Mouse (Mus musculus): ENCODE data around the gene Zfp354b. TPM values are rescaled to one million over a fixed set of nuclear protein-coding genes. Genes with fewer than 3 reads are reported as not detected.

The Zfp354b gene
- total RNA-seq (2023), result under 1 TPM in 1 of 2 experiments, not detected in 1; 0.22 TPM

DNA sequence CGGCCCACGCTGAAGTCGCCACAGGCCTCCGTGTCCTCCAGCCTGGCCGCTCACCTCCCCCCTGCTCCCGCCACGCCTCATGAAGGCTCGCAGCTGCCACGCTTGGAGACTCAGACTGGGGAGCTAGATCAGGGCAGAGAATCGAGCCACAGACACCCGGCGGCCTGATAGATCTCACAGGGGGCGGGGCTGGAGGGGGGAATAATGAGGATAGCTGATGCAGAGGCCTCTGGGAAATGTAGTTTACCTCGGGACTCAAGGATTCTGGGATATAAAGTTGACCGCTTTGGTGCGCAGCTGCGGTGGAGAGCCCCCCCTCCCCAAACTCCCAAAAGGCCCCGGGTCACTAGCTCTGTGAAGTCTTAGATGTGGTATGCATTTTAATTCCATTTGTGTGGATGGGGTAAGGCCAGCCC is at the start of gene Zfp354b:
Zfp354b (minus strand) TSS at position 183 of the 416 bp plus-strand sequence.

DNA sequence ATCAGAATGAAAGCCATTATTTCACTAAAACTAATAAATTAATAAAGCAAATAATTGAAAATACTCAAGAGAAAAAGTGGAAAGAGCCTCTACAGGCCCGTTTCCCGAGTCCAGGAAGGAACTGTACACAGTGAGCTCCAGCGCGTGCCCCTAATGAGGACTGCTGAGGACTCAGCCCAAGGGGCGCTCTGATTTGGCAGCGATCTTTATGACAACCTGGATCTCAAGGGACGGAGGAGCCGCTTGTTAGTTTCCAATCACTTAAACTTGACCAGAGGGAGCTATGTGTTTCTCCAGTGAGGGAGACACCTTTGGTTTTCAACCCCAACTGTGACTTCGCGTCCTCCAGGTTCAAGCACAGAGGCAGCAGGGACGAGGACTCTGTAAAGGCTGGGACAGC is 34.8 kb upstream of the Zfp354b start, which contains the start of gene Olfr1378:
Olfr1378 (plus strand) TSS at position 301 of the 400 bp plus-strand sequence.

DNA sequence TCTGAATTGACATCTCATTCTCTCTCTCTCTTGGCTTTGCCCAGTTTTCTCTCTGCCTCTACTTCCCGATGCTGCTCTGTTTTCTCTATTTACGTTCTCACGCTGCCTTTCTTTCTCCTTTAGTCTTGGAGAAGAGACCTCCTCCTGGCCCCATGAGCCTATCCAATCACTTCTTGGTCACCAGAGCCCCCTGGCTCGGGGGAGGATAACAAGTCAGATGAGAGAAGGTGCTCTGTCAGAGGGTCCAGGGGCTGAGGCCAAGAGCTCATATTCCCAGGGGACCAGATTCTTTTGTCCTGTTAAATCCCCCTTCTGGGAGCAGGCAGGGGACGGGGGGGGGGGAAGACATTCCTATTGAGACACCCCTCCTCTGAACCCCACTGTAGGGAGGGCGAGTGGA is 22.2 kb upstream of the Zfp354b start, which contains the start of gene Prop1:
Prop1 (minus strand) TSS at position 101 of the 400 bp plus-strand sequence.

DNA sequence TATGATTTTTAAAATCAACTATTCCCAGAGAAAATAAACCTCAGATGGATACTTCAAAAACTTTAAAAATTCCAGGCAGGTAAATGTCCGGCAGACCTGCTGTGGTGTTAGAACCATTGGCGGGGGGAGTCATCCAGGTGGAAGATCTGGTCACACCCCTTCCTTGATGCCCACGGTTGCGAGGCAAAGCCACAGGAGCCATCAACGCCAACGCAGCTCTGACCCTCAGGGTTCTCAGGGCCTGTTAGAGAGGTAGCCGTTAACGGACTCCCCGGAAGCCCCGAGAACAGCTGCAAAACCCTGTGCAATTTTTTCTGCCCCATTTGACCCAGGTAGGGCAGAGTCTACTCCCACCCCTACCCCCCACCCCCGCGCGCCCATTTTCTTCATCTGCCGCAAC is 12.1 kb upstream of the Zfp354b start, which contains the start of gene 4933414I15Rik:
4933414I15Rik (minus strand) TSS at position 260 of the 400 bp plus-strand sequence.

DNA sequence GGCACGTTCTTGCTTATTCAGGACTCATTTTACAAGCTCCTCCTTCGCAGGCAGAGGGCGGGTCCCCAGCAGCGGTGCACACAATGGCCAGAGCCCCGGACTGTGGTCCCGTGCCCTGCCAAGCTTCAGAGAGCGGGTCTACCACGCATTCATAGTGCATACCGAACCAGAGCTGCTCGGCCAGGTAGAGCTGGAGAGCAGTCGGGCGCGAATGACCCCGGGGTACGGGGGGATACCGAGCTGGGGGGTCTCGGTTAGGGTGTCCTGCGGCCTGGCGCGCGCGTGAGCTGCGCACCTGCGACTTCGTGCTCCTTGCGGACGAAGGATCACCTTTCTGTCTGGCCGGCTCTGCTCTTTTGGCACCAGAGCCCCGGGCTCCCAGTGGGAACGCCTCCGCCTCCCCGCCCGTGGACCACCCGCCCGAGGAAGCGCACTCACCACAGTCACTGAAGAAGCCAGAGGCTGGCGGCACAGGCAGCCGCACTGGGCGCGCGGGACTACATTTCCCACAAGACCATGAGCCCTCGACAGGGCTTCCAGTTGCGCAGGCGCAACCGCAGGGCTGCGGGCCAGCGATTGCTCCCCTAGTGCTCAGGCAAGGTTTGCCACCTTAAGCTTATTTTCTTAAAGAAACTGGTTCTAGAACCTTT is 15.6 kb downstream of the Zfp354b start, which contains the start of gene Zfp2:
Zfp2 (minus strand) TSS at position 495 of the 650 bp plus-strand sequence.

DNA sequence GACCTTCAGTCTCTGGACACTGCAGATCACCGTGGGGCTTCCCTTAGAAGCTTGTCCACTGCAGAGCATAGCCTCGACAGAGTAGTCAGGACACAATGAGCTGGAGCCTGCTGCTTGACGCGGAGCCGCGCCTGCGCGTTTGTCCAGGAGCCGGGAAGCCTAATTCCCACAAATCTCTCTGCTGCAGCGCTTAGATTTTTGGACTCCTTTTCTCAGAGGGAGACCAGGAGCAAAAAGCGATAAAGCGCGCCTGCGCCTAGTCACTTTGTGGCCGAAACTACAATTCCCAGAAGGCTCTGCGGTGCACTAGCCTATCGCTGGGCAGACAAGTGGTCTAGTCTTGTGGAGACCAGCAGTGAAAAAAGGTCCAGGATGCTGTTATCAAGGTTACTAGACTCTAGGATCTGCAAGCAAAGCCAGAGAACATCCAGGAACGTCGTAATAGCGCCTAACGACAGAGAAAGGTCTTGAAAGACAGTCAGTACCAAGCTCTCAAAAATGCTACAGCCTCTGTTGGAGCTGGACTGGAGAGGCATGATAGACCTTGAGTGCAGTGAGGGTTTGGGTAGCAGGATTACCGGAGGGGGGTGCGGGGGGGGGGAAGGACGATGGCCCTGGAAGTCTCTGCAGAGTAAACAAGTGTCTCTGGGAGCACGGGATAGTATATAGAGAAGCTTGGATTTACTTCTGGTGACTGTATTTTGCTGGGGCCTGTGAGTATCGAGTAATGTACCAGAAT is 43.9 kb downstream of the Zfp354b start, which contains the start of gene Zfp454:
Zfp454 (minus strand) TSS at position 262 of the 739 bp plus-strand sequence.

Other genes with a start within 250 kb of the Zfp354b start
- under 1 TPM; 0.18 to 0.39 TPM for gene Zfp354c, start 103.9 kb downstream of the Zfp354b start, total RNA-seq (2023)
- not detected for gene Zfp879, start 90.1 kb downstream of the Zfp354b start, total RNA-seq (2023)
- gene Grm6, start 80.9 kb downstream of the Zfp354b start, total RNA-seq (2023), result under 1 TPM; 0.64 to 0.90 TPM
- not detected for gene Zfp454, start 44.0 kb downstream of the Zfp354b start, total RNA-seq (2023)
- under 1 TPM in 1 of 2 experiments, not detected in 1; 0.53 TPM for gene Zfp2, start 15.5 kb downstream of the Zfp354b start, total RNA-seq (2023)
- not detected for gene 4933414I15Rik, start 12.1 kb upstream of the Zfp354b start, total RNA-seq (2023)
- not detected for gene Prop1, start 22.1 kb upstream of the Zfp354b start, total RNA-seq (2023)
- not detected for gene Olfr1378, start 34.9 kb upstream of the Zfp354b start, total RNA-seq (2023)
- not detected for gene Olfr1377, start 50.3 kb upstream of the Zfp354b start, total RNA-seq (2023)
- not detected for gene Olfr51, start 72.0 kb upstream of the Zfp354b start, total RNA-seq (2023)
- not detected for gene Olfr54, start 82.6 kb upstream of the Zfp354b start, total RNA-seq (2023)
- not detected for gene Olfr1375, start 116.5 kb upstream of the Zfp354b start, total RNA-seq (2023)
- gene Zfp354a, start 127.6 kb upstream of the Zfp354b start, total RNA-seq (2023), result not detected

Data from neutrophil, adult 83 days (primary cell).